Mouse (Mus musculus): ENCODE measurements around the gene Ccdc181. TPM values are rescaled to one million over a fixed set of nuclear protein-coding genes. Genes with fewer than 3 reads are reported as not detected.

The Ccdc181 gene
- polyA plus RNA-seq, 1 experiment from 2014 or later: 18.4 TPM

- no peak for ATAC-seq (replicated peaks; ENCODE audit: low FRiP score)
- WGBS: 91% methylated on average over 7 of the region's 7 CpGs
- H3K27ac ChIP-seq (ENCODE audit: low read depth, low read length): no peak overlapping the region
- H3K27me3 ChIP-seq (ENCODE audit: control insufficient read depth, insufficient read depth, low read length): no peaks in the 10 kb centered on the region
- no peaks in the 10 kb centered on the region for H3K4me1 ChIP-seq (replicated peaks; ENCODE audit: control insufficient read depth, insufficient read depth, low read length)
- H3K4me2 ChIP-seq (ENCODE audit: low read depth, low read length, severe bottlenecking): no peak overlapping the region
- no peak overlapping the region for H3K4me3 ChIP-seq (ENCODE audit: low read depth, low read length)
- no peaks in the 10 kb centered on the region for H3K9me3 ChIP-seq (ENCODE audit: control insufficient read depth, low read length)
- H3K36me3 ChIP-seq (ENCODE audit: control insufficient read depth, insufficient read depth, low read length): no peaks in the 10 kb centered on the region; the same call in 1 of the 2 replicates
- no peak for DNase-seq (ENCODE audit: low spot score)
- no peak overlapping the region for H3K9ac ChIP-seq (ENCODE audit: low read length)
These were observed 13.8 kb upstream of the Ccdc181 start for GRCm38 (mm10) chr1:164261553-164261952.

- 91% methylated on average over 7 of the region's 7 CpGs for WGBS
- Histone ChIP-seq H3K4me2 (ENCODE audit: low read depth, low read length, severe bottlenecking) (no peak overlapping the region), H3K27ac (ENCODE audit: low read depth, low read length) (no peak overlapping the region), H3K4me1 (replicated peaks; ENCODE audit: control insufficient read depth, insufficient read depth, low read length) (no peaks in the 10 kb centered on the region), H3K36me3 (ENCODE audit: control insufficient read depth, insufficient read depth, low read length) (no peaks in the 10 kb centered on the region), H3K4me3 (ENCODE audit: low read depth, low read length) (no peak overlapping the region), H3K9me3 (ENCODE audit: control insufficient read depth, low read length) (no peaks in the 10 kb centered on the region), H3K9ac (ENCODE audit: low read length) (no peak overlapping the region), H3K27me3 (ENCODE audit: control insufficient read depth, insufficient read depth, low read length) (no peaks in the 10 kb centered on the region)
- DNase-seq (ENCODE audit: low spot score): no peak
- ATAC-seq (replicated peaks; ENCODE audit: low FRiP score): no peak
These were observed 4.4 kb upstream of the Ccdc181 start for GRCm38 (mm10) chr1:164270941-164271340.

- Histone ChIP-seq H3K9me3 (ENCODE audit: control insufficient read depth, low read length) (no peaks in the 10 kb centered on the region), H3K36me3 (ENCODE audit: control insufficient read depth, insufficient read depth, low read length) (no peaks in the 10 kb centered on the region), H3K4me2 (ENCODE audit: low read depth, low read length, severe bottlenecking) (no peak overlapping the region), H3K27me3 (ENCODE audit: control insufficient read depth, insufficient read depth, low read length) (no peaks in the 10 kb centered on the region), H3K4me1 (replicated peaks; ENCODE audit: control insufficient read depth, insufficient read depth, low read length) (no peaks in the 10 kb centered on the region), H3K4me3 (ENCODE audit: low read depth, low read length) (no peak overlapping the region), H3K27ac (ENCODE audit: low read depth, low read length) (no peak overlapping the region), H3K9ac (ENCODE audit: low read length) (no peak overlapping the region)
- ATAC-seq (replicated peaks; ENCODE audit: low FRiP score) (no peak), DNase-seq (ENCODE audit: low spot score) (no peak)
- WGBS: 82% methylated on average over 6 of the region's 6 CpGs
These were observed 1.7 kb upstream of the Ccdc181 start for GRCm38 (mm10) chr1:164273659-164274058.

GRCm38 (mm10) chr1:164276552-164276951 lies 1.2 kb downstream of the Ccdc181 start:
- Histone ChIP-seq H3K9ac (ENCODE audit: low read length) (no peak overlapping the region), H3K9me3 (ENCODE audit: control insufficient read depth, low read length) (no peaks in the 10 kb centered on the region), H3K4me3 (ENCODE audit: low read depth, low read length) (no peak overlapping the region), H3K4me2 (ENCODE audit: low read depth, low read length, severe bottlenecking) (no peak overlapping the region), H3K27me3 (ENCODE audit: control insufficient read depth, insufficient read depth, low read length) (no peaks in the 10 kb centered on the region), H3K4me1 (replicated peaks; ENCODE audit: control insufficient read depth, insufficient read depth, low read length) (no peaks in the 10 kb centered on the region), H3K27ac (ENCODE audit: low read depth, low read length) (no peak overlapping the region), H3K36me3 (ENCODE audit: control insufficient read depth, insufficient read depth, low read length) (no peaks in the 10 kb centered on the region)
- no peak for DNase-seq (ENCODE audit: low spot score)
- ATAC-seq (replicated peaks; ENCODE audit: low FRiP score): no peak
- WGBS: 89% methylated on average over 3 of the region's 3 CpGs

- no peak for ATAC-seq (replicated peaks; ENCODE audit: low FRiP score)
- no peak overlapping the region for H3K27ac ChIP-seq (ENCODE audit: low read depth, low read length)
- H3K4me3 ChIP-seq (ENCODE audit: low read depth, low read length): no peak overlapping the region
- H3K4me2 ChIP-seq (ENCODE audit: low read depth, low read length, severe bottlenecking): no peak overlapping the region
- 81% methylated on average over 4 of the region's 4 CpGs for WGBS
- no peak for DNase-seq (ENCODE audit: low spot score)
- H3K27me3 ChIP-seq (ENCODE audit: control insufficient read depth, insufficient read depth, low read length): no peaks in the 10 kb centered on the region
- no peaks in the 10 kb centered on the region for H3K36me3 ChIP-seq (ENCODE audit: control insufficient read depth, insufficient read depth, low read length)
- no peaks in the 10 kb centered on the region for H3K4me1 ChIP-seq (replicated peaks; ENCODE audit: control insufficient read depth, insufficient read depth, low read length)
- no peaks in the 10 kb centered on the region for H3K9me3 ChIP-seq (ENCODE audit: control insufficient read depth, low read length)
- H3K9ac ChIP-seq (ENCODE audit: low read length): no peak overlapping the region
These were observed 3.9 kb downstream of the Ccdc181 start for GRCm38 (mm10) chr1:164279332-164279731.

- no peaks in the 10 kb centered on the region for H3K4me1 ChIP-seq (replicated peaks; ENCODE audit: control insufficient read depth, insufficient read depth, low read length)
- DNase-seq (ENCODE audit: low spot score): no peak
- H3K4me3 ChIP-seq (ENCODE audit: low read depth, low read length): no peak overlapping the region
- ATAC-seq (replicated peaks; ENCODE audit: low FRiP score): no peak
- no peak overlapping the region for H3K4me2 ChIP-seq (ENCODE audit: low read depth, low read length, severe bottlenecking)
- no peaks in the 10 kb centered on the region for H3K27me3 ChIP-seq (ENCODE audit: control insufficient read depth, insufficient read depth, low read length)
- no peak overlapping the region for H3K9ac ChIP-seq (ENCODE audit: low read length)
- H3K9me3 ChIP-seq (ENCODE audit: control insufficient read depth, low read length): no peaks in the 10 kb centered on the region
- WGBS: 93% methylated on average over 3 of the region's 3 CpGs
- H3K36me3 ChIP-seq (ENCODE audit: control insufficient read depth, insufficient read depth, low read length): no peaks in the 10 kb centered on the region
- H3K27ac ChIP-seq (ENCODE audit: low read depth, low read length): no peak overlapping the region
These were observed 8.6 kb downstream of the Ccdc181 start for GRCm38 (mm10) chr1:164284007-164284406.

- ATAC-seq (replicated peaks; ENCODE audit: low FRiP score): no peak
- WGBS: 59% methylated on average over 15 of the region's 15 CpGs
- Histone ChIP-seq H3K27me3 (ENCODE audit: control insufficient read depth, insufficient read depth, low read length) (no peaks in the 10 kb centered on the region), H3K9ac (ENCODE audit: low read length) (no peak overlapping the region), H3K36me3 (ENCODE audit: control insufficient read depth, insufficient read depth, low read length) (no peaks in the 10 kb centered on the region; the same call in 1 of the 2 replicates), H3K4me1 (replicated peaks; ENCODE audit: control insufficient read depth, insufficient read depth, low read length) (no peaks in the 10 kb centered on the region), H3K4me3 (ENCODE audit: low read depth, low read length) (no peak overlapping the region), H3K27ac (ENCODE audit: low read depth, low read length) (no peak overlapping the region), H3K4me2 (ENCODE audit: low read depth, low read length, severe bottlenecking) (no peak overlapping the region), H3K9me3 (ENCODE audit: control insufficient read depth, low read length) (no peaks in the 10 kb centered on the region)
- no peak for DNase-seq (ENCODE audit: low spot score)
These were observed 12.0 kb downstream of the Ccdc181 start for GRCm38 (mm10) chr1:164287406-164287805.

GRCm38 (mm10) chr1:164292040-164292439 lies 16.7 kb downstream of the Ccdc181 start:
- H3K9me3 ChIP-seq (ENCODE audit: control insufficient read depth, low read length): no peaks in the 10 kb centered on the region
- H3K4me1 ChIP-seq (replicated peaks; ENCODE audit: control insufficient read depth, insufficient read depth, low read length): no peaks in the 10 kb centered on the region
- H3K4me3 ChIP-seq (ENCODE audit: low read depth, low read length): no peak overlapping the region
- H3K9ac ChIP-seq (ENCODE audit: low read length): no peak overlapping the region
- no peak overlapping the region for H3K27ac ChIP-seq (ENCODE audit: low read depth, low read length)
- H3K36me3 ChIP-seq (ENCODE audit: control insufficient read depth, insufficient read depth, low read length): no peaks in the 10 kb centered on the region; the same call in 1 of the 2 replicates
- no peak overlapping the region for H3K4me2 ChIP-seq (ENCODE audit: low read depth, low read length, severe bottlenecking)
- WGBS: 94% methylated on average over 5 of the region's 5 CpGs
- no peak for DNase-seq (ENCODE audit: low spot score)
- no peaks in the 10 kb centered on the region for H3K27me3 ChIP-seq (ENCODE audit: control insufficient read depth, insufficient read depth, low read length)
- ATAC-seq (replicated peaks; ENCODE audit: low FRiP score): no peak

GRCm38 (mm10) chr1:164294071-164294470 lies 18.7 kb downstream of the Ccdc181 start:
- DNase-seq (ENCODE audit: low spot score): no peak
- no peaks in the 10 kb centered on the region for H3K9me3 ChIP-seq (ENCODE audit: control insufficient read depth, low read length)
- H3K4me3 ChIP-seq (ENCODE audit: low read depth, low read length): no peak overlapping the region
- H3K27ac ChIP-seq (ENCODE audit: low read depth, low read length): no peak overlapping the region
- H3K27me3 ChIP-seq (ENCODE audit: control insufficient read depth, insufficient read depth, low read length): no peaks in the 10 kb centered on the region
- peaks cover 4% of the 10 kb centered on the region; the same call in 1 of the 2 replicates for H3K36me3 ChIP-seq (ENCODE audit: control insufficient read depth, insufficient read depth, low read length)
- no peak overlapping the region for H3K9ac ChIP-seq (ENCODE audit: low read length)
- H3K4me2 ChIP-seq (ENCODE audit: low read depth, low read length, severe bottlenecking): no peak overlapping the region
- 98% methylated on average over 6 of the region's 6 CpGs for WGBS
- no peaks in the 10 kb centered on the region for H3K4me1 ChIP-seq (replicated peaks; ENCODE audit: control insufficient read depth, insufficient read depth, low read length)
- no peak for ATAC-seq (replicated peaks; ENCODE audit: low FRiP score)

Data from forebrain, embryonic 11.5 days (tissue).